Mouse (Mus musculus) C2C12 (cell line): ENCODE measurements around the gene Cep78. TPM values are rescaled to one million over a fixed set of nuclear protein-coding genes. Genes with fewer than 3 reads are reported as not detected.

Experiments
- H3K27me3 ChIP-seq: one replicate; pipeline ENCODE4 v1.6.1; 2011; ENCODE audit not compliant: control insufficient read depth, insufficient read depth, insufficient read length
- H3K36me3 ChIP-seq: one replicate; pipeline ENCODE4 v1.6.1; 2011; ENCODE audit not compliant: control insufficient read depth, insufficient read depth
- H3K4me3 ChIP-seq: one replicate; pipeline ENCODE4 v1.5.1; 2011; ENCODE audit warnings: mild to moderate bottlenecking, control low read depth; ENCODE audit not compliant: poor library complexity, insufficient read depth, severe bottlenecking
- H3K79me2 ChIP-seq: one replicate; pipeline ENCODE4 v1.6.1; 2011; ENCODE audit not compliant: control insufficient read depth, insufficient read depth
- H3K79me3 ChIP-seq: one replicate; pipeline ENCODE4 v1.6.1; 2011; ENCODE audit warnings: low read depth, control low read depth
- H3ac ChIP-seq: one replicate; pipeline ENCODE3; 2011; ENCODE audit warnings: low read depth; ENCODE audit not compliant: control insufficient read depth, insufficient read length
- CEBPB ChIP-seq: IDR thresholded peaks from one replicate; pipeline ENCODE4 v1.6.1; 2011; ENCODE audit warnings: low read depth, mild to moderate bottlenecking, control low read depth, moderate library complexity
- CTCF ChIP-seq: IDR thresholded peaks from one replicate; pipeline ENCODE4 v1.5.1; 2011; ENCODE audit not compliant: control insufficient read depth, insufficient read depth, insufficient read length
- FOSL1 ChIP-seq: IDR thresholded peaks from one replicate; pipeline ENCODE4 v1.8.0; 2011; ENCODE audit warnings: mild to moderate bottlenecking, low read length; ENCODE audit not compliant: poor library complexity, insufficient read depth, severe bottlenecking
- MAX ChIP-seq: IDR thresholded peaks from one replicate; pipeline ENCODE4 v1.6.1; 2011; ENCODE audit warnings: mild to moderate bottlenecking, control low read depth
- MYOD1 ChIP-seq: IDR thresholded peaks from one replicate; pipeline ENCODE4 v1.6.1; 2011; ENCODE audit warnings: low read depth; ENCODE audit not compliant: control insufficient read depth, insufficient read length
- MYOG ChIP-seq: IDR thresholded peaks from one replicate; pipeline ENCODE4 v1.6.1; 2011; ENCODE audit not compliant: control insufficient read depth, insufficient read length; ENCODE audit errors: extremely low read depth
- USF1 ChIP-seq: IDR thresholded peaks from one replicate; pipeline ENCODE4 v1.6.1; 2011; ENCODE audit warnings: low read depth, mild to moderate bottlenecking, control low read depth, moderate library complexity
- polyA plus RNA-seq: library from polyadenylated mRNA; unstranded; fragments of >200 nt; fragmentation: generic; extraction: Trizol; gene quantifications from one replicate; pipeline ENCODE4 v1.2.1, GENCODE M21; 2012; ENCODE audit warnings: missing spikeins

Cep78 gene
- polyA plus RNA-seq, 1 experiment: 7.5 TPM

- no peaks in the 10 kb centered on the region for H3K79me2 ChIP-seq
- peaks cover 24% of the 10 kb centered on the region for H3K36me3 ChIP-seq
- H3K27me3 ChIP-seq: no peaks in the 10 kb centered on the region
- H3K4me3 ChIP-seq: no peak overlapping the region
- H3ac ChIP-seq: no peak overlapping the region
- TF ChIP-seq MYOD1 (no peak), MAX (no peak), USF1 (no peak), FOSL1 (no peak)
- H3K79me3 ChIP-seq: no peaks in the 10 kb centered on the region
Observed at GRCm38 (mm10) chr19:15963011-15963695, 21.6 kb downstream of the Cep78 start.

GRCm38 (mm10) chr19:15962313-15962712 lies 22.5 kb downstream of the Cep78 start:
- no peak overlapping the region for H3K4me3 ChIP-seq
- H3K79me2 ChIP-seq: no peaks in the 10 kb centered on the region
- H3K79me3 ChIP-seq: no peaks in the 10 kb centered on the region
- H3K36me3 ChIP-seq: peaks cover 24% of the 10 kb centered on the region
- TF ChIP-seq MYOD1 (no peak), CTCF (no peak), USF1 (no peak), MYOG (no peak), CEBPB (no peak), MAX (no peak), FOSL1 (no peak)
- no peaks in the 10 kb centered on the region for H3K27me3 ChIP-seq
- no peak overlapping the region for H3ac ChIP-seq

GRCm38 (mm10) chr19:15950225-15950624 lies 34.6 kb downstream of the Cep78 start:
- no peaks in the 10 kb centered on the region for H3K36me3 ChIP-seq
- no peaks in the 10 kb centered on the region for H3K27me3 ChIP-seq
- TF ChIP-seq MAX (no peak), USF1 (no peak), FOSL1 (no peak), MYOG (no peak), CEBPB (no peak)
- H3K4me3 ChIP-seq: no peak overlapping the region
- no peak overlapping the region for H3ac ChIP-seq
- H3K79me3 ChIP-seq: no peaks in the 10 kb centered on the region
- H3K79me2 ChIP-seq: no peaks in the 10 kb centered on the region

GRCm38 (mm10) chr19:15948867-15949266 lies 35.9 kb downstream of the Cep78 start:
- H3K79me3 ChIP-seq: no peaks in the 10 kb centered on the region
- TF ChIP-seq MYOG: no peak
- TF ChIP-seq MYOD1: no peak
- no peak for TF ChIP-seq MAX
- no peak for TF ChIP-seq CTCF
- TF ChIP-seq FOSL1: no peak
- no peak for TF ChIP-seq USF1
- no peak for TF ChIP-seq CEBPB
- no peaks in the 10 kb centered on the region for H3K79me2 ChIP-seq
- no peaks in the 10 kb centered on the region for H3K27me3 ChIP-seq
- no peaks in the 10 kb centered on the region for H3K36me3 ChIP-seq
- H3K4me3 ChIP-seq: no peak overlapping the region
- H3ac ChIP-seq: no peak overlapping the region

GRCm38 (mm10) chr19:15948426-15948825 lies 36.4 kb downstream of the Cep78 start:
- H3K79me2 ChIP-seq: no peaks in the 10 kb centered on the region
- H3K4me3 ChIP-seq: no peak overlapping the region
- H3K36me3 ChIP-seq: no peaks in the 10 kb centered on the region
- no peaks in the 10 kb centered on the region for H3K27me3 ChIP-seq
- TF ChIP-seq MYOG (no peak), USF1 (no peak)
- H3K79me3 ChIP-seq: no peaks in the 10 kb centered on the region
- no peak overlapping the region for H3ac ChIP-seq

GRCm38 (mm10) chr19:15947237-15947636 lies 37.6 kb downstream of the Cep78 start, which contains the start of gene Psat1:
Psat1 (minus strand) TSS chr19:15947337.
- H3K79me3 ChIP-seq: no peaks in the 10 kb centered on the region
- H3K79me2 ChIP-seq: no peaks in the 10 kb centered on the region
- no peak within 1 kb of the TSS for H3K4me3 ChIP-seq
- H3ac ChIP-seq: no peak within 1 kb of the TSS
- no peaks in the 10 kb centered on the region for H3K27me3 ChIP-seq
- H3K36me3 ChIP-seq: no peaks in the 10 kb centered on the region
- TF ChIP-seq CEBPB: no peak
- no peak for TF ChIP-seq MYOD1
- TF ChIP-seq FOSL1: no peak
- no peak for TF ChIP-seq MAX
- no peak for TF ChIP-seq USF1
